Mouse (Mus musculus) intestine, embryonic 14.5 days (tissue): ENCODE measurements around the gene Ccdc182. TPM values are rescaled to one million over a fixed set of nuclear protein-coding genes. Genes with fewer than 3 reads are reported as not detected.

Source experiments
- ATAC-seq: fragments of 200-750 bp; cut with Nextera tagmentation; replicated peaks from 2 replicates; pipeline ENCODE4 v1.8.0; 2017; ENCODE audit warnings: low read depth, moderate number of reproducible peaks, moderate TSS enrichment, moderate library complexity; ENCODE audit not compliant: low FRiP score, low TSS enrichment
- DNase-seq: peaks from one replicate; pipeline ENCODE4 v3.0.0-alpha.2; 2018; ENCODE audit warnings: low spot score
- H3K27ac ChIP-seq: fragments of 300-500 bp; sonication (generic); 2 replicates; pipeline ENCODE4 v1.5.1; 2014; ENCODE audit warnings: low read depth, mild to moderate bottlenecking, control low read depth
- H3K27me3 ChIP-seq: fragments of 300-500 bp; sonication (generic); replicated peaks from 2 replicates; pipeline ENCODE4 v1.6.1; 2014; ENCODE audit warnings: low read length, control low read depth; ENCODE audit not compliant: control insufficient read depth, insufficient read depth
- H3K36me3 ChIP-seq: fragments of 300-500 bp; sonication (generic); 2 replicates; pipeline ENCODE4 v1.6.1; 2014; ENCODE audit warnings: low read length, control low read depth; ENCODE audit not compliant: control insufficient read depth, insufficient read depth
- H3K4me1 ChIP-seq: fragments of 300-500 bp; sonication (generic); replicated peaks from 2 replicates; pipeline ENCODE4 v1.6.1; 2014; ENCODE audit warnings: low read length, control low read depth, mixed read lengths; ENCODE audit not compliant: control insufficient read depth, insufficient read depth
- H3K4me2 ChIP-seq: fragments of 300-500 bp; sonication (generic); 2 replicates; pipeline ENCODE4 v1.6.1; 2014; ENCODE audit warnings: low read length
- H3K4me3 ChIP-seq: fragments of 300-500 bp; sonication (generic); 2 replicates; pipeline ENCODE4 v1.5.1; 2014; ENCODE audit warnings: low read depth, low read length, control low read depth, mixed read lengths
- H3K9ac ChIP-seq: fragments of 300-500 bp; sonication (generic); 2 replicates; pipeline ENCODE4 v1.6.1; 2014; ENCODE audit warnings: mild to moderate bottlenecking, low read length
- H3K9me3 ChIP-seq: fragments of 300-500 bp; sonication (generic); 2 replicates; pipeline ENCODE4 v1.6.1; 2016; ENCODE audit warnings: low read length, control low read depth; ENCODE audit not compliant: control insufficient read depth
- WGBS: fragments of 180-500 bp; shearing (Covaris S2); extraction: QIAGEN DNeasy Blood & Tissue Kit; methylation state at CpG from one replicate; pipeline ENCODE4 v1.1.7; 2014; 5-methylcytosine and 5-hydroxymethylcytosine counted together
- polyA plus RNA-seq: library from polyadenylated mRNA; unstranded; fragments of >200 nt; fragmentation: Nextera tagmentation; extraction: Ambion mirVana; gene quantifications from 2 replicates; pipeline ENCODE4 v1.2.1, GENCODE M21; 2014

Ccdc182 gene
- polyA plus RNA-seq, 1 experiment from 2014 or later: not detected

DNA sequence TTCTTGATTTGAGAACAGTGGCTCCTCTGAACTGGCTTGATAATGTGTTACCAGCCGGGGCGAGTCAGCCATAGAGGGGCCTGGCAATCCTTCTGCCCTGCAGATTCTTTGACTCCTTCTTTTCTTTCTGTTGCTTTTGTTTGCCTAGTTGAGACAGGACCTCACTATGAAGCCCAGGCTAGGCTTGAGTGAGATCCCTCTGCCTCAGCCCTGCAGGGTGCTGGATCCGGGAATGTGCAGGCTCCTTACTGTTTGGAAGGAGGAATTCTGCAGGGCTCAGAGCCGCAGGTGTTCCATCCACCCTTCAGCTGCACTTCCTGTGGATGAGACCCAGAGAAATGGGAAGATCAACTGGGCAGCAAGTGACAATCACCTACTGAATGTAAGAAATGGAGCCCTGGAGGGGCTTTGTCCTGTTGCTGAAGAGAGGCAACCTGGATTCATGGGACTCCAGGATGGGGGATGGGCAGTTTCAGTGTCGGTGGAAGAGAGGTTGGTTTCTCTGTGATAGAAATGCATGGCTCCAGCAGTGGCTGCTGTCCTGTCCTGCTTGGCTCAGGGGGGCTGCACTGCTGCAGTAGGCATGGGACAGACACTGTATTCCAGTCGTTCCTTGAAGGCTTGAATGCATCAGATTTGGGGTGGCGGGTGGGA is 40.2 kb upstream of the Ccdc182 start:
- Histone ChIP-seq H3K4me3 (no peak overlapping the region), H3K4me2 (no peak overlapping the region), H3K4me1 (peaks cover 13% of the 10 kb centered on the region; the same call in 1 of the 2 replicates), H3K27ac (no peak overlapping the region), H3K27me3 (no peaks in the 10 kb centered on the region), H3K9ac (no peak overlapping the region), H3K36me3 (no peaks in the 10 kb centered on the region), H3K9me3 (no peaks in the 10 kb centered on the region)
- WGBS: 51% methylated on average over 7 of the region's 7 CpGs
- no peak for DNase-seq
- ATAC-seq: no peak

GRCm38 (mm10) chr11:88257700-88258099 is 36.2 kb upstream of the Ccdc182 start:
- H3K9ac ChIP-seq: no peak overlapping the region
- no peaks in the 10 kb centered on the region; the same call in 1 of the 2 replicates for H3K4me1 ChIP-seq
- no peaks in the 10 kb centered on the region for H3K9me3 ChIP-seq
- ATAC-seq: no peak
- DNase-seq: no peak
- no peak overlapping the region for H3K27ac ChIP-seq
- no peak overlapping the region for H3K4me3 ChIP-seq
- no peaks in the 10 kb centered on the region for H3K27me3 ChIP-seq
- H3K36me3 ChIP-seq: no peaks in the 10 kb centered on the region
- WGBS: 68% methylated on average over 4 of the region's 4 CpGs
- no peak overlapping the region for H3K4me2 ChIP-seq

GRCm38 (mm10) chr11:88258212-88258611 is 35.6 kb upstream of the Ccdc182 start:
- H3K27me3 ChIP-seq: no peaks in the 10 kb centered on the region
- no peaks in the 10 kb centered on the region for H3K4me1 ChIP-seq
- no peak for DNase-seq
- H3K9ac ChIP-seq: no peak overlapping the region
- no peak overlapping the region for H3K27ac ChIP-seq
- no peak overlapping the region for H3K4me3 ChIP-seq
- ATAC-seq: no peak
- no peaks in the 10 kb centered on the region for H3K9me3 ChIP-seq
- WGBS: 87% methylated on average over 4 of the region's 4 CpGs
- H3K4me2 ChIP-seq: no peak overlapping the region
- no peaks in the 10 kb centered on the region for H3K36me3 ChIP-seq

- no peak for ATAC-seq
- 40% methylated on average over 7 of the region's 7 CpGs for WGBS
- H3K36me3 ChIP-seq: no peaks in the 10 kb centered on the region
- no peak overlapping the region for H3K4me3 ChIP-seq
- no peak overlapping the region for H3K27ac ChIP-seq
- H3K27me3 ChIP-seq: no peaks in the 10 kb centered on the region
- no peaks in the 10 kb centered on the region for H3K9me3 ChIP-seq
- DNase-seq: no peak
- no peak overlapping the region for H3K4me2 ChIP-seq
- no peaks in the 10 kb centered on the region for H3K4me1 ChIP-seq
- no peak overlapping the region for H3K9ac ChIP-seq
Observed at GRCm38 (mm10) chr11:88260463-88260862, 33.4 kb upstream of the Ccdc182 start.

DNA sequence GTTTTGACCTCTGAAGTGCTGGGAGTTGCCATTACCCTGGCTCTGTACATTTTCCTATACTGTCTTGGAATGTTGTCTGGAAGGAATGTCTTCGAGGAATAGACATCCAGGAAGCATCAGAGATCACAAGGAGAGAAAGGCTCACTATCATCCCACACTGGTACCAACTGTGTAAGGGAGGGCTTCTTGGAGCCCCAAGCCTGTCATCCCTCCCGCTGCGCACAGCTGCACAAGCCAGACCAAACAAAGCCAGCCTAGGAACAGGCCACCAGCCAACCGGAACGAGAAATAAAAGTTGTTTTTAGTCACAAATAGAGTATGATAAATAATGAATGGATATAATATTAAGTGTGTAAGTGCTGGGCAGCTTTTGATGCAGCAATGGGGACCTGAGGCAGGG is 29.0 kb upstream of the Ccdc182 start:
- no peak overlapping the region for H3K4me3 ChIP-seq
- H3K27ac ChIP-seq: no peak overlapping the region
- no peaks in the 10 kb centered on the region for H3K27me3 ChIP-seq
- no peak for DNase-seq
- H3K4me1 ChIP-seq: no peaks in the 10 kb centered on the region
- WGBS: 76% methylated on average over 5 of the region's 5 CpGs
- no peak overlapping the region for H3K9ac ChIP-seq
- no peaks in the 10 kb centered on the region for H3K36me3 ChIP-seq
- no peak overlapping the region for H3K4me2 ChIP-seq
- H3K9me3 ChIP-seq: no peaks in the 10 kb centered on the region
- ATAC-seq: no peak

DNA sequence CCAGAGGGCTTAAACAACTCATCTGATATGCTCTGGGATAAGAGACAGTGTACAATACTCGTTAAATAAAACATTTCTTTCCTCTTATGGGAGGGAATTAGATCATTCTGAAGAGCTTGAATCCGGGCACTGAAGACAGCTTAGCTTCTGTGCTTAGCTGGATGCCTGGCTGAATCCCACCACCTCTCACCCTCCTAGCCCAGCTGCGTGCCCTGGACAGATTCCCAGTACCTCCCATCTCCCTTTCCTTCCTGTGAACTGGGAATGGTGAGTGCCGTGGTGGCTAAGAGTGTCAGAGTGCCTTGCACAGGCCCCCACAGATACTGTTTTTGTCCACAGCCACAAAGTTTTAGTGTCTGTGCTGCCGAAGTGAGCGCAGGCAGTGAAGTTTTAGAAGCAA is 27.5 kb upstream of the Ccdc182 start:
- no peaks in the 10 kb centered on the region for H3K9me3 ChIP-seq
- no peak for DNase-seq
- H3K27ac ChIP-seq: no peak overlapping the region
- no peak overlapping the region for H3K4me3 ChIP-seq
- H3K9ac ChIP-seq: no peak overlapping the region
- H3K27me3 ChIP-seq: no peaks in the 10 kb centered on the region
- ATAC-seq: no peak
- WGBS: 50% methylated on average over 6 of the region's 6 CpGs
- H3K4me2 ChIP-seq: no peak overlapping the region
- H3K36me3 ChIP-seq: no peaks in the 10 kb centered on the region
- no peaks in the 10 kb centered on the region for H3K4me1 ChIP-seq

GRCm38 (mm10) chr11:88271870-88272269 is 22.0 kb upstream of the Ccdc182 start:
- H3K27me3 ChIP-seq: no peaks in the 10 kb centered on the region
- H3K9ac ChIP-seq: no peak overlapping the region
- no peak overlapping the region for H3K4me2 ChIP-seq
- 68% methylated on average over 3 of the region's 3 CpGs for WGBS
- ATAC-seq (no peak), DNase-seq (no peak)
- H3K36me3 ChIP-seq: no peaks in the 10 kb centered on the region
- no peak overlapping the region for H3K27ac ChIP-seq
- no peak overlapping the region for H3K4me3 ChIP-seq
- H3K4me1 ChIP-seq: peaks cover 10% of the 10 kb centered on the region
- H3K9me3 ChIP-seq: no peaks in the 10 kb centered on the region

- H3K4me2 ChIP-seq: 0 out of 2 replicates have a peak overlapping the region, but pooled peaks have one; percentile 5
- no peak for DNase-seq
- H3K27me3 ChIP-seq: no peaks in the 10 kb centered on the region
- H3K9ac ChIP-seq: no peak overlapping the region
- no peak overlapping the region for H3K4me3 ChIP-seq
- no peaks in the 10 kb centered on the region for H3K36me3 ChIP-seq
- ATAC-seq: no peak
- no peak overlapping the region for H3K27ac ChIP-seq
- H3K9me3 ChIP-seq: no peaks in the 10 kb centered on the region
- WGBS: 63% methylated on average over 23 of the region's 23 CpGs
- H3K4me1 ChIP-seq: peaks cover 10% of the 10 kb centered on the region
Observed at GRCm38 (mm10) chr11:88274111-88274879, 19.6 kb upstream of the Ccdc182 start.
